Mouse (Mus musculus) intestine, embryonic 15.5 days (tissue): ENCODE measurements at regions not wholly inside any gene's neighbourhood (a gene's known extent, or its start where the extent isn't known, plus 50 kb on each side); places are given as distances from the start of the nearest gene placed in this dataset.

Experiments used
- ATAC-seq: fragments of 200-750 bp; cut with Nextera tagmentation; 2 replicates; pipeline ENCODE4 v1.8.0; 2017; ENCODE audit warnings: moderate TSS enrichment, moderate library complexity
- H3K27ac ChIP-seq: fragments of 300-500 bp; sonication (generic); 2 replicates; pipeline ENCODE4 v1.5.1; 2015; ENCODE audit warnings: mild to moderate bottlenecking, inconsistent platforms
- H3K27me3 ChIP-seq: fragments of 300-500 bp; sonication (generic); replicated peaks from 2 replicates; pipeline ENCODE4 v1.6.1; 2015; ENCODE audit warnings: inconsistent platforms
- H3K36me3 ChIP-seq: fragments of 300-500 bp; sonication (generic); 2 replicates; pipeline ENCODE4 v1.6.1; 2015; ENCODE audit warnings: inconsistent platforms
- H3K4me1 ChIP-seq: fragments of 300-500 bp; sonication (generic); replicated peaks from 2 replicates; pipeline ENCODE4 v1.6.1; 2015; ENCODE audit warnings: inconsistent platforms
- H3K4me2 ChIP-seq: fragments of 300-500 bp; sonication (generic); replicated peaks from 2 replicates; pipeline ENCODE4 v1.6.1; 2015; ENCODE audit warnings: mild to moderate bottlenecking, inconsistent platforms
- H3K4me3 ChIP-seq: fragments of 300-500 bp; sonication (generic); replicated peaks from 2 replicates; pipeline ENCODE4 v1.5.1; 2015; ENCODE audit warnings: inconsistent platforms
- H3K9ac ChIP-seq: fragments of 300-500 bp; sonication (generic); 2 replicates; pipeline ENCODE4 v1.6.1; 2015; ENCODE audit warnings: inconsistent platforms
- H3K9me3 ChIP-seq: fragments of 300-500 bp; sonication (generic); 2 replicates; pipeline ENCODE4 v1.6.1; 2016; ENCODE audit warnings: inconsistent platforms
- WGBS: fragments of 180-500 bp; shearing (Covaris S2); methylation state at CpG from one replicate; pipeline ENCODE4 v1.1.7; 2015; 5-methylcytosine and 5-hydroxymethylcytosine counted together

GRCm38 (mm10) chrX:135060184-135060583 lies 51.2 kb upstream of the Zmat1 start:
- no peak overlapping the region for H3K4me2 ChIP-seq
- no peak overlapping the region for H3K4me3 ChIP-seq
- no peaks in the 10 kb centered on the region for H3K27me3 ChIP-seq
- no peaks in the 10 kb centered on the region for H3K36me3 ChIP-seq
- H3K4me1 ChIP-seq, result no peaks in the 10 kb centered on the region
- no peak for ATAC-seq
- WGBS, result 72% methylated on average over 3 of the region's 3 CpGs
- no peak overlapping the region for H3K27ac ChIP-seq
- H3K9me3 ChIP-seq, result no peaks in the 10 kb centered on the region
- H3K9ac ChIP-seq, result no peak overlapping the region

DNA sequence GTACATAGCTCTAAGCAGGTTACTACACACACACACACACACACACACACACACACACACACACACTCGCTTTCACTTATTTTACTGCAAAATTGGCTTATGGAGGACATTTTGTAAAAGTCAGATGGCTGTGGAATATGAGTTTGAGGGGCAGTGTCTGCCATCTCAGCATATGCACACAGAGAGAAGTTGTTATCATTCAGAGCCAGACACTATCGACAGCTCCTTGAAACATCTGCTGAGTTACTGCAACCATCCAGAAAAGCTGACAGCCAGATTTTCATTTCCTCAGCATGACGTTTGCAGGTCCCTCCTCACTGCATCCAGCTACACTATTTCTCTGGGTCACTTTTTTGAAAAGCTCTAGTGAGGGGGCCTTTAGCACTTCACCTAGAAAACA lies 49.9 kb upstream of the Zmat1 start:
- Histone ChIP-seq H3K9me3 (no peaks in the 10 kb centered on the region), H3K27me3 (peaks cover 5% of the 10 kb centered on the region), H3K4me2 (no peak overlapping the region), H3K9ac (no peak overlapping the region), H3K36me3 (no peaks in the 10 kb centered on the region), H3K4me1 (no peaks in the 10 kb centered on the region), H3K27ac (no peak overlapping the region), H3K4me3 (no peak overlapping the region)
- ATAC-seq, result no peak
- WGBS, result 52% methylated on average over 3 of the region's 3 CpGs
